Mouse (Mus musculus) CH12.LX (cell line): ENCODE measurements around the gene Ilf3. TPM values are rescaled to one million over a fixed set of nuclear protein-coding genes. Genes with fewer than 3 reads are reported as not detected.

Source experiments
- DNase-seq: peaks from one replicate; pipeline ENCODE4 v3.0.0-alpha.2; 2013; ENCODE audit errors: extremely low read depth
- H3K27ac ChIP-seq: 2 replicates; pipeline ENCODE4 v1.5.1; 2012; ENCODE audit warnings: low read depth, mild to moderate bottlenecking, control low read depth, moderate library complexity; ENCODE audit not compliant: insufficient read depth
- H3K27me3 ChIP-seq: replicated peaks from 2 replicates; pipeline ENCODE3; 2012; ENCODE audit warnings: inconsistent platforms
- H3K36me3 ChIP-seq, 2 experiments: replicated peaks in 1 of 2; 2 replicates each; pipeline versions ENCODE3 to v1.6.1; 2012; ENCODE audit warnings: inconsistent platforms in 1 of 2, low read length in 1 of 2, mild to moderate bottlenecking in 1 of 2, mixed read lengths in 1 of 2, moderate library complexity in 1 of 2; ENCODE audit not compliant: control insufficient read depth in 1 of 2, insufficient read depth in 1 of 2
- H3K4me1 ChIP-seq, 2 experiments: 2 replicates each; pipeline ENCODE4 v1.6.1; 2012; ENCODE audit warnings: inconsistent platforms in 1 of 2, moderate library complexity in 1 of 2; ENCODE audit not compliant: insufficient read depth in 2 of 2, control insufficient read depth in 1 of 2
- H3K4me2 ChIP-seq: 2 replicates; pipeline ENCODE4 v1.6.1; 2012; ENCODE audit warnings: low read depth, mild to moderate bottlenecking, control low read depth; ENCODE audit not compliant: poor library complexity, insufficient read depth, severe bottlenecking
- H3K4me3 ChIP-seq, 3 experiments: fragments of 150-350 bp in 1 of 3; sonication (generic) in 1 of 3; replicated peaks in 1 of 3; 2 replicates each; pipeline versions ENCODE3 to v1.5.1; 2011 to 2012; ENCODE audit warnings: low read depth in 2 of 3, low read length in 2 of 3, mild to moderate bottlenecking in 2 of 3, moderate library complexity in 2 of 3, control low read depth in 1 of 3, improper control_type of control experiment in 1 of 3, inconsistent platforms in 1 of 3, mixed read lengths in 1 of 3; ENCODE audit not compliant: poor library complexity in 1 of 3
- H3K79me2 ChIP-seq: replicated peaks from 2 replicates; pipeline ENCODE4 v1.6.1; 2012; ENCODE audit warnings: mild to moderate bottlenecking, moderate library complexity; ENCODE audit not compliant: control insufficient read depth, poor library complexity, insufficient read depth, severe bottlenecking; ENCODE audit errors: extremely low read depth
- H3K9ac ChIP-seq: 2 replicates; pipeline ENCODE4 v1.6.1; 2012; ENCODE audit warnings: low read depth, mild to moderate bottlenecking, control low read depth, moderate library complexity; ENCODE audit not compliant: insufficient read depth
- H3K9me3 ChIP-seq: replicated peaks from 2 replicates; pipeline ENCODE3; 2012; ENCODE audit warnings: low read length, inconsistent platforms, mixed read lengths
- BHLHE40 ChIP-seq: IDR thresholded peaks from 2 replicates; pipeline ENCODE4 v1.6.1; 2011; ENCODE audit warnings: mild to moderate bottlenecking, low read depth, low read length, improper control_type of control experiment
- CHD1 ChIP-seq: IDR thresholded peaks from 2 replicates; pipeline ENCODE4 v1.6.1; 2012; ENCODE audit warnings: low read depth, low read length, improper control_type of control experiment, inconsistent platforms
- CTCF ChIP-seq, 2 experiments: IDR thresholded peaks in 1 of 2; conservative IDR thresholded peaks in 1 of 2; 2 replicates each; pipeline ENCODE4 v1.5.1; 2011 to 2012; ENCODE audit warnings: low read depth in 2 of 2, low read length in 2 of 2, improper control_type of control experiment in 1 of 2, inconsistent platforms in 1 of 2, mild to moderate bottlenecking in 1 of 2, moderate library complexity in 1 of 2
- E2F4 ChIP-seq: IDR thresholded peaks from 2 replicates; pipeline ENCODE4 v1.6.1; 2011; ENCODE audit warnings: low read depth, low read length, improper control_type of control experiment; ENCODE audit not compliant: insufficient replicate concordance
- ELF1 ChIP-seq: IDR thresholded peaks from 2 replicates; pipeline ENCODE4 v1.6.1; 2014; ENCODE audit warnings: low read depth, mild to moderate bottlenecking, inconsistent platforms, low read length, improper control_type of control experiment
- EP300 ChIP-seq: IDR thresholded peaks from 2 replicates; pipeline ENCODE4 v1.6.1; 2011; ENCODE audit warnings: low read length, improper control_type of control experiment
- HCFC1 ChIP-seq: IDR thresholded peaks from 2 replicates; pipeline ENCODE4 v1.6.1; 2012; ENCODE audit warnings: low read depth, mild to moderate bottlenecking, inconsistent platforms, low read length, improper control_type of control experiment
- JUN ChIP-seq: IDR thresholded peaks from 2 replicates; pipeline ENCODE4 v1.6.1; 2011; ENCODE audit warnings: low read depth, mild to moderate bottlenecking, low read length, improper control_type of control experiment, moderate library complexity; ENCODE audit not compliant: insufficient read depth
- MAX ChIP-seq: IDR thresholded peaks from 2 replicates; pipeline ENCODE4 v1.6.1; 2011; ENCODE audit warnings: low read length, improper control_type of control experiment
- MXI1 ChIP-seq: IDR thresholded peaks from 2 replicates; pipeline ENCODE4 v1.6.1; 2011; ENCODE audit warnings: mild to moderate bottlenecking, low read depth, low read length, improper control_type of control experiment
- MYC ChIP-seq: IDR thresholded peaks from 2 replicates; pipeline ENCODE4 v1.6.1; 2011; ENCODE audit warnings: low read depth, mild to moderate bottlenecking, improper control_type of control experiment, low read length
- NELFE ChIP-seq: IDR thresholded peaks from 2 replicates; pipeline ENCODE4 v1.6.1; 2011; ENCODE audit warnings: low read depth, low read length, improper control_type of control experiment
- NRF1 ChIP-seq: IDR thresholded peaks from 2 replicates; pipeline ENCODE4 v1.6.1; 2014; ENCODE audit warnings: low read depth, mild to moderate bottlenecking, inconsistent platforms, low read length, improper control_type of control experiment, moderate library complexity
- PAX5 ChIP-seq: IDR thresholded peaks from 2 replicates; pipeline ENCODE4 v1.6.1; 2012; ENCODE audit warnings: low read length, inconsistent platforms, mixed read lengths
- POLR2AphosphoS2 ChIP-seq: IDR thresholded peaks from 2 replicates; pipeline ENCODE4 v1.6.1; 2011; ENCODE audit warnings: low read depth, low read length, improper control_type of control experiment
- RCOR1 ChIP-seq: conservative IDR thresholded peaks from 2 replicates; pipeline ENCODE4 v1.6.1; 2012; ENCODE audit warnings: low read depth, mild to moderate bottlenecking, inconsistent platforms, low read length, improper control_type of control experiment
- SMC3 ChIP-seq: IDR thresholded peaks from 2 replicates; pipeline ENCODE4 v1.6.1; 2011; ENCODE audit warnings: low read depth, low read length, improper control_type of control experiment
- TCF12 ChIP-seq: IDR thresholded peaks from 2 replicates; pipeline ENCODE4 v1.6.1; 2014; ENCODE audit warnings: low read depth, mild to moderate bottlenecking, inconsistent platforms, low read length, improper control_type of control experiment
- UBTF ChIP-seq: IDR thresholded peaks from 2 replicates; pipeline ENCODE4 v1.6.1; 2012; ENCODE audit warnings: low read depth, mild to moderate bottlenecking, inconsistent platforms, low read length, improper control_type of control experiment, moderate library complexity
- USF2 ChIP-seq: conservative IDR thresholded peaks from 2 replicates; pipeline ENCODE4 v1.6.1; 2011; ENCODE audit warnings: low read depth, low read length, improper control_type of control experiment
- ZC3H11A ChIP-seq: IDR thresholded peaks from 2 replicates; pipeline ENCODE4 v1.6.1; 2012; ENCODE audit warnings: low read depth, mild to moderate bottlenecking, inconsistent platforms, low read length, improper control_type of control experiment
- ZMIZ1 ChIP-seq: IDR thresholded peaks from 2 replicates; pipeline ENCODE4 v1.6.1; 2012; ENCODE audit warnings: low read depth, mild to moderate bottlenecking, inconsistent platforms, low read length, improper control_type of control experiment
- dilution Hi-C: fragments of 300-500 bp; cut with MboI; formaldehyde crosslinking; loops from 2 replicates; pipeline ENCODE4 v1.14.3; 2020; ENCODE audit warnings: low sequenced_read_pairs; ENCODE audit not compliant: extremely low pct_unique_long_range_greater_than_20kb, extremely low pct_ligation_motif_present
- in situ Hi-C: fragments of 300-500 bp; cut with MboI; formaldehyde crosslinking; loops from 3 replicates; pipeline ENCODE4 v1.14.3; 2019; ENCODE audit warnings: low sequenced_read_pairs, low pct_ligation_motif_present, low pct_unique_long_range_greater_than_20kb, mixed read lengths
- polyA plus RNA-seq: library from polyadenylated mRNA; unstranded; fragments of >175 nt; gene quantifications from 2 replicates; pipeline ENCODE4 v1.2.1, GENCODE M21; 2012; ENCODE audit warnings: low read depth; ENCODE audit not compliant: insufficient read length
- total RNA-seq, 2 experiments: library from RNA; depleted of rRNA; stranded (reverse); fragments of 300-350 nt in 1 of 2; fragments of >200 nt in 1 of 2; gene quantifications; 2 replicates each; pipeline ENCODE4 v1.2.3; 2012 to 2014

Gene Ilf3
- total and polyA plus RNA-seq, 3 experiments: 72.8 to 128 (median 77.3) TPM

DNA sequence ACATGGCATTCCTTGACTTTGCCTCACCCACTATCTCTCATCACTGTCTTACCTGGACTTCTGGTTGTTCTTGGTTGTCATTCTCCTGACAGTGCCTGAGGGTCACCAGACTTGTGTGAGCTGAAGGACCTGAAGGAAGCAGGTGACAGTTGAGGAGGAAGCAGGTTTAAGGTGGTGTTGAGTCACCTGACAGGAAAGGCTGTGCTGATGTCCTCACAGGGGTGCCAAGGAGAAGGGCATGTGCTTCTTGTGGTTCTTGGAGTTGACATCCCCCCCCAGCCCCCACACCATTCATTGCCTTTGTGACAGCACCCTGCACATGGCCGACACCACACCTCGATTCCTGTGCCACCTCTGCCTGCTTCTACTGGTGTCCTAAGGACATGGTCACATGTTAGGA lies 80.1 kb downstream of the Ilf3 start:
- Histone ChIP-seq H3K9ac (no peak overlapping the region), H3K4me1 (peaks cover 4 to 49% of the 10 kb centered on the region in 2 experiments), H3K4me3 (no peak overlapping the region), H3K27ac (no peak overlapping the region), H3K27me3 (no peaks in the 10 kb centered on the region), H3K79me2 (peaks cover 3% of the 10 kb centered on the region), H3K4me2 (no peak overlapping the region), H3K9me3 (no peaks in the 10 kb centered on the region), H3K36me3 (peaks cover 16 to 72% of the 10 kb centered on the region in 2 experiments)
- TF ChIP-seq BHLHE40 (no peak), E2F4 (no peak), CHD1 (no peak)
- DNase-seq: no peak
- dilution Hi-C loops (no loop called here), in situ Hi-C loops (no loop called here)

DNA sequence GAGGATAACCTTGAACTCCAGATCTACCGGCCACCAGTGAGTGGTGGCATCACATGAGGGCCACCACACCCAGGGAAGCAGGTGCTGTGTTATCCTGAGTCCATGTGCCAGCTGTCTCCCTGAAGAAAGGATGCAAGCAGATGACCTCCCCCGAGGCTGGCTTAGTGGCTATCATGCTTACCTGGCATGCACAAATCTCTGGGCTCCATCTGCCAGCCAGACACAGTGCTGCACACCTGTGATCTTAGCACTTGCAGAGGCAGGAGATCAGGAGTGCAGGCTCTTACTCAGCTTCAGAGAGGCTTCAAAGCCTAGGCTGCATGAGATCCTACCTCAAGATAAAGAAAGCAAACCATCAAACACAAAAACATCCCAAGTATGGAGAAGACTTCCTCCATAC lies 82.0 kb downstream of the Ilf3 start:
- Histone ChIP-seq H3K4me1 (peaks cover 9 to 60% of the 10 kb centered on the region in 2 experiments), H3K9ac (no peak overlapping the region), H3K27ac (no peak overlapping the region), H3K4me2 (no peak overlapping the region), H3K27me3 (no peaks in the 10 kb centered on the region), H3K9me3 (no peaks in the 10 kb centered on the region), H3K36me3 (peaks cover 16 to 68% of the 10 kb centered on the region in 2 experiments), H3K4me3 (no peak overlapping the region), H3K79me2 (peaks cover 3% of the 10 kb centered on the region)
- dilution Hi-C loops (no loop called here), in situ Hi-C loops (no loop called here)
- TF ChIP-seq NRF1: no peak
- TF ChIP-seq SMC3: no peak
- TF ChIP-seq TCF12: no peak
- TF ChIP-seq ZMIZ1: no peak
- no peak for TF ChIP-seq NELFE
- TF ChIP-seq PAX5: no peak
- TF ChIP-seq MAX: no peak
- no peak for TF ChIP-seq ZC3H11A
- TF ChIP-seq EP300: no peak
- TF ChIP-seq BHLHE40: no peak
- TF ChIP-seq MXI1: no peak
- no peak for TF ChIP-seq CTCF (conservative IDR thresholded peaks at IDR 0.05 in 1 of 2, IDR thresholded peaks at IDR 0.05 in 1 of 2; ENCODE audit: low read depth in 2 of 2, low read length in 2 of 2)
- TF ChIP-seq RCOR1: no peak
- no peak for TF ChIP-seq POLR2AphosphoS2
- no peak for DNase-seq

DNA sequence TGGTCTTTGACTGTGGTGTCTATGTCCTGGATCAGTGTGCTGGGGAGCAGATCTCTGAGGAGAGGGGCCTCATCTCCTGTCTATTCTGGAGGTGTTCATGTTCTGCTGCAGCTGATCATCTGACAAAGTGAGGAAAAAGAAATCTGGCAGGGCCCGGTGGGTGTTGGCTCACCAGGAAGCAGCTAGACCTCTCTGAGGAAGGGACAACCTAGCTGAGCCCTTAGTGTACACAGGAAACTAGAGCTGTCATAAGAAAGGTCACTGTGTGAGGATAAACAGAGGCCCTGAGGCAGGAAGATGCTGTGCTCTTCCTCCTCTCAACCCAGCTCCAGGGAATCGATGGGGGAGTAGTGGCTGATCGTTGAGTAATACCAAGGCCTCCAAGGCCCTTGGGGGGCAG lies 82.6 kb downstream of the Ilf3 start:
- in situ Hi-C loops: no loop called here
- no peak overlapping the region for H3K4me3 ChIP-seq
- DNase-seq: no peak
- no peaks in the 10 kb centered on the region for H3K27me3 ChIP-seq
- H3K9me3 ChIP-seq: no peaks in the 10 kb centered on the region
- dilution Hi-C loops: no loop called here
- no peak overlapping the region for H3K9ac ChIP-seq
- TF ChIP-seq ZMIZ1: no peak
- no peak for TF ChIP-seq HCFC1
- no peak for TF ChIP-seq UBTF
- TF ChIP-seq MYC: no peak
- TF ChIP-seq CTCF (conservative IDR thresholded peaks at IDR 0.05 in 1 of 2, IDR thresholded peaks at IDR 0.05 in 1 of 2; ENCODE audit: low read depth in 2 of 2, low read length in 2 of 2): no peak
- no peak for TF ChIP-seq JUN
- TF ChIP-seq ELF1: no peak
- no peak for TF ChIP-seq USF2
- TF ChIP-seq, all 38 proteins: peak for 0
- Histone ChIP-seq H3K4me1 (peaks cover 9 to 66% of the 10 kb centered on the region in 2 experiments), H3K27ac (no peak overlapping the region), H3K36me3 (peaks cover 16 to 68% of the 10 kb centered on the region in 2 experiments), H3K4me2 (no peak overlapping the region), H3K79me2 (peaks cover 3% of the 10 kb centered on the region)
